Mouse (Mus musculus): Measurements from ENCODE around the gene Adgrg3. TPM values are rescaled to one million over a fixed set of nuclear protein-coding genes. Genes with fewer than 3 reads are reported as not detected.

Adgrg3 gene
- polyA plus RNA-seq, 1 experiment from 2014 or later: 3.6 TPM

- no peaks in the 10 kb centered on the region for H3K27me3 ChIP-seq (replicated peaks; ENCODE audit: control insufficient read depth, insufficient read depth, low read length)
- DNase-seq (ENCODE audit: low spot score) (no peak), ATAC-seq (replicated peaks; ENCODE audit: low FRiP score, low TSS enrichment, low read depth) (no peak)
- H3K4me3 ChIP-seq (ENCODE audit: low read depth, low read length): no peak overlapping the region
- H3K27ac ChIP-seq (ENCODE audit: low read depth): no peak overlapping the region
- no peak overlapping the region for H3K9ac ChIP-seq (ENCODE audit: low read length)
- H3K4me2 ChIP-seq (ENCODE audit: low read length): no peak overlapping the region
- H3K36me3 ChIP-seq (ENCODE audit: control insufficient read depth, insufficient read depth, low read length): no peaks in the 10 kb centered on the region
- no peaks in the 10 kb centered on the region for H3K4me1 ChIP-seq (replicated peaks; ENCODE audit: control insufficient read depth, insufficient read depth, low read length)
- WGBS: 41% methylated on average over 2 of the region's 2 CpGs
- H3K9me3 ChIP-seq (ENCODE audit: control insufficient read depth, low read length): no peaks in the 10 kb centered on the region
Measured at GRCm38 (mm10) chr8:95049636-95050035, 32.1 kb downstream of the Adgrg3 start.

GRCm38 (mm10) chr8:95054438-95054837 is 36.9 kb downstream of the Adgrg3 start:
- Histone ChIP-seq H3K4me3 (ENCODE audit: low read depth, low read length) (no peak overlapping the region), H3K4me2 (ENCODE audit: low read length) (no peak overlapping the region), H3K9ac (ENCODE audit: low read length) (no peak overlapping the region), H3K27me3 (replicated peaks; ENCODE audit: control insufficient read depth, insufficient read depth, low read length) (no peaks in the 10 kb centered on the region), H3K36me3 (ENCODE audit: control insufficient read depth, insufficient read depth, low read length) (no peaks in the 10 kb centered on the region), H3K4me1 (replicated peaks; ENCODE audit: control insufficient read depth, insufficient read depth, low read length) (no peaks in the 10 kb centered on the region), H3K27ac (ENCODE audit: low read depth) (no peak overlapping the region), H3K9me3 (ENCODE audit: control insufficient read depth, low read length) (no peaks in the 10 kb centered on the region)
- no peak for DNase-seq (ENCODE audit: low spot score)
- ATAC-seq (replicated peaks; ENCODE audit: low FRiP score, low TSS enrichment, low read depth): no peak
- whole genome bisulfite sequencing: 68% methylated on average over 6 of the region's 6 CpGs

- ATAC-seq (replicated peaks; ENCODE audit: low FRiP score, low TSS enrichment, low read depth): no peak
- DNase-seq (ENCODE audit: low spot score): no peak
- no peaks in the 10 kb centered on the region for H3K36me3 ChIP-seq (ENCODE audit: control insufficient read depth, insufficient read depth, low read length)
- H3K9ac ChIP-seq (ENCODE audit: low read length): no peak within 1 kb of the TSS
- no peak within 1 kb of the TSS for H3K4me3 ChIP-seq (ENCODE audit: low read depth, low read length)
- no peaks in the 10 kb centered on the region for H3K9me3 ChIP-seq (ENCODE audit: control insufficient read depth, low read length)
- H3K4me1 ChIP-seq (replicated peaks; ENCODE audit: control insufficient read depth, insufficient read depth, low read length): no peaks in the 10 kb centered on the region
- H3K27me3 ChIP-seq (replicated peaks; ENCODE audit: control insufficient read depth, insufficient read depth, low read length): no peaks in the 10 kb centered on the region
- H3K27ac ChIP-seq (ENCODE audit: low read depth): no peak within 1 kb of the TSS
- WGBS: 18% methylated on average over 2 of the region's 2 CpGs
- H3K4me2 ChIP-seq (ENCODE audit: low read length): no peak within 1 kb of the TSS
Measured at GRCm38 (mm10) chr8:95054927-95055510, 37.5 kb downstream of the Adgrg3 start, which contains the start of gene Drc7. Gene Drc7, plus strand, starts transcription at chr8:95055103.

- Histone ChIP-seq H3K4me1 (replicated peaks; ENCODE audit: control insufficient read depth, insufficient read depth, low read length) (no peaks in the 10 kb centered on the region), H3K27ac (ENCODE audit: low read depth) (no peak overlapping the region), H3K9me3 (ENCODE audit: control insufficient read depth, low read length) (no peaks in the 10 kb centered on the region), H3K36me3 (ENCODE audit: control insufficient read depth, insufficient read depth, low read length) (no peaks in the 10 kb centered on the region), H3K4me2 (ENCODE audit: low read length) (no peak overlapping the region), H3K27me3 (replicated peaks; ENCODE audit: control insufficient read depth, insufficient read depth, low read length) (no peaks in the 10 kb centered on the region), H3K9ac (ENCODE audit: low read length) (no peak overlapping the region), H3K4me3 (ENCODE audit: low read depth, low read length) (no peak overlapping the region)
- ATAC-seq (replicated peaks; ENCODE audit: low FRiP score, low TSS enrichment, low read depth) (no peak), DNase-seq (ENCODE audit: low spot score) (no peak)
- 73% methylated on average over 5 of the region's 5 CpGs for WGBS
Measured at GRCm38 (mm10) chr8:95056414-95056813, 38.9 kb downstream of the Adgrg3 start.

GRCm38 (mm10) chr8:95058661-95059060 is 41.2 kb downstream of the Adgrg3 start:
- ATAC-seq (replicated peaks; ENCODE audit: low FRiP score, low TSS enrichment, low read depth): no peak
- Histone ChIP-seq H3K36me3 (ENCODE audit: control insufficient read depth, insufficient read depth, low read length) (no peaks in the 10 kb centered on the region), H3K9me3 (ENCODE audit: control insufficient read depth, low read length) (no peaks in the 10 kb centered on the region), H3K4me1 (replicated peaks; ENCODE audit: control insufficient read depth, insufficient read depth, low read length) (no peaks in the 10 kb centered on the region), H3K27ac (ENCODE audit: low read depth) (no peak overlapping the region), H3K4me3 (ENCODE audit: low read depth, low read length) (no peak overlapping the region), H3K9ac (ENCODE audit: low read length) (no peak overlapping the region), H3K4me2 (ENCODE audit: low read length) (no peak overlapping the region), H3K27me3 (replicated peaks; ENCODE audit: control insufficient read depth, insufficient read depth, low read length) (no peaks in the 10 kb centered on the region)
- DNase-seq (ENCODE audit: low spot score): no peak
- WGBS: 78% methylated on average over 6 of the region's 6 CpGs

GRCm38 (mm10) chr8:95059812-95060533 is 42.5 kb downstream of the Adgrg3 start:
- no peak for DNase-seq (ENCODE audit: low spot score)
- Histone ChIP-seq H3K9me3 (ENCODE audit: control insufficient read depth, low read length) (no peaks in the 10 kb centered on the region), H3K4me2 (ENCODE audit: low read length) (no peak overlapping the region), H3K4me1 (replicated peaks; ENCODE audit: control insufficient read depth, insufficient read depth, low read length) (no peaks in the 10 kb centered on the region), H3K36me3 (ENCODE audit: control insufficient read depth, insufficient read depth, low read length) (no peaks in the 10 kb centered on the region), H3K27me3 (replicated peaks; ENCODE audit: control insufficient read depth, insufficient read depth, low read length) (no peaks in the 10 kb centered on the region), H3K27ac (ENCODE audit: low read depth) (no peak overlapping the region), H3K9ac (ENCODE audit: low read length) (no peak overlapping the region), H3K4me3 (ENCODE audit: low read depth, low read length) (no peak overlapping the region)
- WGBS: 62% methylated on average over 6 of the region's 6 CpGs
- no peak for ATAC-seq (replicated peaks; ENCODE audit: low FRiP score, low TSS enrichment, low read depth)

- no peak overlapping the region for H3K4me2 ChIP-seq (ENCODE audit: low read length)
- no peaks in the 10 kb centered on the region for H3K4me1 ChIP-seq (replicated peaks; ENCODE audit: control insufficient read depth, insufficient read depth, low read length)
- no peak overlapping the region for H3K27ac ChIP-seq (ENCODE audit: low read depth)
- no peak overlapping the region for H3K4me3 ChIP-seq (ENCODE audit: low read depth, low read length)
- no peaks in the 10 kb centered on the region for H3K36me3 ChIP-seq (ENCODE audit: control insufficient read depth, insufficient read depth, low read length)
- 83% methylated on average over 2 of the region's 2 CpGs for WGBS
- H3K27me3 ChIP-seq (replicated peaks; ENCODE audit: control insufficient read depth, insufficient read depth, low read length): no peaks in the 10 kb centered on the region
- no peak for DNase-seq (ENCODE audit: low spot score)
- no peak overlapping the region for H3K9ac ChIP-seq (ENCODE audit: low read length)
- no peaks in the 10 kb centered on the region for H3K9me3 ChIP-seq (ENCODE audit: control insufficient read depth, low read length)
- no peak for ATAC-seq (replicated peaks; ENCODE audit: low FRiP score, low TSS enrichment, low read depth)
Measured at GRCm38 (mm10) chr8:95064531-95064930, 47.0 kb downstream of the Adgrg3 start.

- Histone ChIP-seq H3K9ac (ENCODE audit: low read length) (no peak overlapping the region), H3K27ac (ENCODE audit: low read depth) (no peak overlapping the region), H3K4me3 (ENCODE audit: low read depth, low read length) (no peak overlapping the region), H3K4me2 (ENCODE audit: low read length) (no peak overlapping the region), H3K36me3 (ENCODE audit: control insufficient read depth, insufficient read depth, low read length) (no peaks in the 10 kb centered on the region), H3K4me1 (replicated peaks; ENCODE audit: control insufficient read depth, insufficient read depth, low read length) (no peaks in the 10 kb centered on the region), H3K27me3 (replicated peaks; ENCODE audit: control insufficient read depth, insufficient read depth, low read length) (no peaks in the 10 kb centered on the region), H3K9me3 (ENCODE audit: control insufficient read depth, low read length) (no peaks in the 10 kb centered on the region)
- 44% methylated on average over 3 of the region's 3 CpGs for WGBS
- no peak for ATAC-seq (replicated peaks; ENCODE audit: low FRiP score, low TSS enrichment, low read depth)
- DNase-seq (ENCODE audit: low spot score): peak; percentile 69
Measured at GRCm38 (mm10) chr8:95067582-95067981, 50.1 kb downstream of the Adgrg3 start.

- DNase-seq (ENCODE audit: low spot score) (no peak), ATAC-seq (replicated peaks; ENCODE audit: low FRiP score, low TSS enrichment, low read depth) (no peak)
- WGBS: 83% methylated on average over 3 of the region's 3 CpGs
- Histone ChIP-seq H3K36me3 (ENCODE audit: control insufficient read depth, insufficient read depth, low read length) (no peaks in the 10 kb centered on the region), H3K27ac (ENCODE audit: low read depth) (no peak overlapping the region), H3K9ac (ENCODE audit: low read length) (no peak overlapping the region), H3K27me3 (replicated peaks; ENCODE audit: control insufficient read depth, insufficient read depth, low read length) (no peaks in the 10 kb centered on the region), H3K9me3 (ENCODE audit: control insufficient read depth, low read length) (no peaks in the 10 kb centered on the region), H3K4me1 (replicated peaks; ENCODE audit: control insufficient read depth, insufficient read depth, low read length) (no peaks in the 10 kb centered on the region), H3K4me2 (ENCODE audit: low read length) (no peak overlapping the region), H3K4me3 (ENCODE audit: low read depth, low read length) (no peak overlapping the region)
Measured at GRCm38 (mm10) chr8:95075504-95075903, 58.0 kb downstream of the Adgrg3 start.
